Mouse (Mus musculus) embryonic fibroblast, embryonic 13.5 days (primary cell): ENCODE results near the gene Egfem1. TPM values are rescaled to one million over a fixed set of nuclear protein-coding genes. Genes with fewer than 3 reads are reported as not detected.
A peak's percentile ranks its signal among the peaks of the same experiment; 100 is the strongest.

ENCODE experiments used
- H3K27ac ChIP-seq: 2 replicates; pipeline ENCODE4 v1.5.1; 2012; ENCODE audit warnings: low read length, control low read depth, inconsistent platforms; ENCODE audit not compliant: insufficient read depth
- H3K4me1 ChIP-seq: 2 replicates; pipeline ENCODE4 v1.6.1; 2011; ENCODE audit warnings: low read length; ENCODE audit not compliant: control insufficient read depth, insufficient read depth
- H3K4me3 ChIP-seq: 2 replicates; pipeline ENCODE4 v1.5.1; 2011; ENCODE audit warnings: mild to moderate bottlenecking, control low read depth, low read length; ENCODE audit not compliant: insufficient read depth
- CTCF ChIP-seq: IDR thresholded peaks from 2 replicates; pipeline ENCODE4 v1.5.1; 2011; ENCODE audit warnings: mild to moderate bottlenecking, control low read depth, low read length, moderate library complexity, borderline replicate concordance; ENCODE audit not compliant: insufficient read depth
- POLR2A ChIP-seq: IDR thresholded peaks from 2 replicates; pipeline ENCODE4 v1.6.1; 2011; ENCODE audit warnings: low read depth, mild to moderate bottlenecking, control low read depth, low read length, moderate library complexity
- polyA plus RNA-seq: library from polyadenylated mRNA; stranded (reverse); fragments of >200 nt; gene quantifications from 2 replicates; pipeline ENCODE4 v1.2.4, GENCODE M21; 2011; ENCODE audit warnings: low read depth; ENCODE audit not compliant: missing spikeins, insufficient read length

Egfem1 gene
- polyA plus RNA-seq, 1 experiment: not detected

DNA sequence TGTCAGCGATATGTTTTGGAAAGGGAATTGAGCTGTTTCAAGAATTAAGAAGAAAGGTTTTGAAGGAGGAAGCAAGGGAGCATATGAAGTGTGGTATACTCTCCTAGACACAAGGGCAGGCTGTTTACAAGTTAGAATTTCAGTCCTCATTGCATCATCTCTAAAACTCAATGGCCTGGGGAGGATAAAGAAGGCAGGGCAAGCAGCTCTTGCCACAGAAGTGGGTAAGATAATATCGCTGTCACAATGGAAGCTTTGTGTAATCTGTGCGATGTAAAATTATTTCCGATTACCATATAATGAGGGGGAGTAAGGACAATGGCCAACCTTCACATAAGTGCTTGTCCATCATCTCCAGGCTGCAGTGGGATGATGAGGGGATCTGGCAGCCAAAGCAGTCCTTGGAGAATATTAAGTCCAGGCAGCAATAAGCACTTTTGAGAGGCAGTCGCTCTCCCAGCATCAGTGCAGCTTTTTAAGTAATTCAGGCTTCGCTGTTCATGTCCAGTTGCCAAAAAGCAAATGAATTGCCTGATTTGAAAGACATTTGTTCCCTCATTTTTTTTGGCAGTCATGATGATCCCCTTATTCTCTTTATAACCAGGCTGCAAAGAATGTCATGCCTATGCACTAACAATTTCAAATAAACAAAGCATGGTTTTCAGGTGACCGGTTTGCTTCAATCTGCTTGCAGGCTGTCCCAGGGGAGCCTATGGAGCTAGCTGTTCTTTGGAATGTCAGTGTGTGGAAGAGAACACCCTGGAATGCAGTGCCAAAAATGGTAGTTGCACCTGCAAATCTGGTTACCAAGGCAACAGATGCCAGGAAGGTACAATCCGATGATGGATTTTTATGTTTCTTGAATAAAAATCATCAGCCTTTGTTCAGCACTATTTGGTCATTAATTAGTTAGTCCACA is 607.8 kb downstream of the Egfem1 start:
- TF ChIP-seq POLR2A: no peak
- TF ChIP-seq CTCF: no peak
- no peak overlapping the region for H3K4me3 ChIP-seq
- no peak overlapping the region for H3K27ac ChIP-seq
- no peaks in the 10 kb centered on the region for H3K4me1 ChIP-seq

DNA sequence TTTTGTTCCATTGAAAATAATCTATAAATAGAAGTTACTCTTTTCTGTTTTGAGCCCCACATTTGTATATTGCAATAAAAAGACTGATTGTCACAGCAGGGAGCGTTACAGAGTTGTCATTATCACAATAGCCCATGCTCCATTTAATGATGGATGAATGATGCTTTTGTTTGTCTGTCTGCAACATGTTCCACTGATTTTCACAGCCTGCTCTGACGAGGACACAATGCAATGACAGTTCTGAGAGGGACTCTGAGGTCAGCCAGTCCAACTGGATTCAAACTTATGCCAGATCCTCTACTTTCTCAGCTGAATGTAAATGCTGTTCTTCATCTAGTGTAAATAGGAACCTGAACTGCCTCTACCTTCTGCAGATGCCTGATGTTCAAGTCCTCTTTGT is 619.3 kb downstream of the Egfem1 start:
- H3K4me3 ChIP-seq: no peak overlapping the region
- no peak overlapping the region for H3K27ac ChIP-seq
- no peaks in the 10 kb centered on the region for H3K4me1 ChIP-seq
- TF ChIP-seq CTCF (no peak), POLR2A (no peak)

DNA sequence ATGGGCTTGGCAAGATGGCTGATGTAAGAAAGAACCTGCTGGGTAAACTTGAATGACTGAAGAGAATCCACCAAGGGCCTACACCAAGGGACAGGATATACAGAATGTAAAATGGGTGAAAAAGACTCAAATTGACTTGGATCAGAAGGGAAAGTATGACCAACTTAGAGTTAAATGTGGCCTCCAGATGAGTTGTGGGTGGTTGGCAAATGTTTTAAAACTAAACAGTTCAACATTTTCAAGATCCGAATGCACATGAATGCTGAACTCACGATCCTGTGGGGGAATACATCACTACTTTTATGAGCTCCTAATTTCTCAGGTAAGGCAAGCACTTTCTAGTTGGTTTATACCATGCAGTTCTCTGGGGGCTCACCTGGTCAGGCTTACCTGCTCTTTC is 625.0 kb downstream of the Egfem1 start:
- no peak overlapping the region for H3K4me3 ChIP-seq
- TF ChIP-seq POLR2A (no peak), CTCF (no peak)
- H3K27ac ChIP-seq: no peak overlapping the region
- no peaks in the 10 kb centered on the region for H3K4me1 ChIP-seq

DNA sequence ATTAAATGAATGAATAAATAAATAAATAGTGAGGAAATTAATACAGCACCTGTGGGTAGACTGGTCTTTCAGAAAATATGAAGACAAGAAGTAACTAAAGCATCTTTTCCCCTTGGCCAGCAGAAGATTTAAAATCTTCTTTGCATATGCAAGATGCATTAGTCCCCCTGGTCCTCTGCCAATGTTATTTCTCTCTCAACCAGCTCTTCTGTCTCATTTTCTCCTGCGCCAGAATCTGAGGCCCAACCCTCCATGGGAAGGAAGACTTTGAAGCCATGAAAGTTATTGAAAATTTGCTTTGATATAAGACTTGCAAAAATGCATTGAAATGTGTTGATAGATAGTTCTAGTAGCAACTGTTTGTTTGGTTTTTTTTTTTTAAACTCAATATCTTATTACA is 625.6 kb downstream of the Egfem1 start:
- no peak overlapping the region for H3K27ac ChIP-seq
- TF ChIP-seq CTCF (no peak), POLR2A (no peak)
- H3K4me1 ChIP-seq: no peaks in the 10 kb centered on the region
- H3K4me3 ChIP-seq: no peak overlapping the region

DNA sequence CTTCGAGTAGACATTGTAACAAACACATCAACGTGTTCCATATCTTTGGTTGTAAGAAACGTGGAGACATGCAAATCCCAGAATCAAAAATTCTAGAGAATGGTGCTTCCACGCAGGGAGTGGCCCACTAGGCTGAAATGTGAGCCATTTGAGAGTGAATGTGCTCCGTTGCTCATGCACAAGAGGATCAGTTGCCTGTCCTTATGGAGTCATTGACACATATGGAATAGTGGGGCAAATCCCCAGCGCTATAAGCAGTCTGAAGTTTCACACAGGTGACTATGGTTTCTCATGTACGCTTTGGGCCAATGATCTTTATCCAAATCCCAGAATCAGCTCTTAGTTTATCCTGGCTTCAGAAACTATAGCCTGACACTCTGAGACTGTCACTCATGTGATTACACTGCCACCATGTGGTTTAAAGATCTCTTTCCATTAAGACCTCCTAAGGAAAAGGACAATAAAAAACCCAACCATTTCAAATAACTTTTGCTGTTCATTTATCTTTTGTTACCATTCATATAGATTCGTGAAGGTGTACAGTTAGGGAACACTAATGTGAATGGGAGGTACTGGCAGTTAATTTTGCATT is 644.6 kb downstream of the Egfem1 start:
- no peak overlapping the region for H3K4me3 ChIP-seq
- TF ChIP-seq CTCF (no peak), POLR2A (no peak)
- no peak overlapping the region for H3K27ac ChIP-seq
- H3K4me1 ChIP-seq: no peaks in the 10 kb centered on the region

DNA sequence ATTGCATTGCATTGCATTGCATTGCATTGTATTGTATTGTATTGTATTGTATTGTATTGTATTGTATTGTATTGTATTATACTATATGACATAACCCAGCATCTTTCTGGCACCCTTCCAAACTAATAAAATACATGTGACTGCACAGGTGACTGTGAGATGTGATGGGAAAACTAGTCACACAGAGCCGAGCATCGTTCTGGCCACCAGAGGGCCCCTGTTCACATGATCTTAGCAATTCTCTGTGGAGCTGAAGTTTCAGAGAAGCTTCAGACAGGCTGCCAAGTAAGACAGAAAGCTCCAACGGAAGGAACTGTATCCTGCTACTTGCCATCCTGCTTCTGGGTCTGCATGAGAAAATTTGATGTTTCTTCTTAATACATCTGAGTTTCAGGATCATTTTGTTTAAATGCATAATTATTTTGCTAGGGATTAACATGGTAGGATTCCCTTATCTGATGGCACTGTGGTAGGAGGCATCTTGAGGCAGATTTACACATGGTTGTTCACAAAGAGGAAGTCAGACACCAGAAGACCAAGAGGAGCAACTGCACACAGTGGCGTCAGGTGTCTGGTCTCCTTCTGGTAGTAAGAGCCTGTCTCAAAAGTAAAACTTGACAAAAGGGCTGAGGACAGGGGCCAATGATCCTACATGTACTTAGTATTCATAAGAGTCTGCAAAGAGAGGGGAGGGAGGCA is 648.4 kb downstream of the Egfem1 start:
- no peak for TF ChIP-seq POLR2A
- TF ChIP-seq CTCF: peak; percentile 51; the same call in 1 of the 2 replicates
- no peaks in the 10 kb centered on the region for H3K4me1 ChIP-seq
- H3K27ac ChIP-seq: no peak overlapping the region
- no peak overlapping the region for H3K4me3 ChIP-seq

DNA sequence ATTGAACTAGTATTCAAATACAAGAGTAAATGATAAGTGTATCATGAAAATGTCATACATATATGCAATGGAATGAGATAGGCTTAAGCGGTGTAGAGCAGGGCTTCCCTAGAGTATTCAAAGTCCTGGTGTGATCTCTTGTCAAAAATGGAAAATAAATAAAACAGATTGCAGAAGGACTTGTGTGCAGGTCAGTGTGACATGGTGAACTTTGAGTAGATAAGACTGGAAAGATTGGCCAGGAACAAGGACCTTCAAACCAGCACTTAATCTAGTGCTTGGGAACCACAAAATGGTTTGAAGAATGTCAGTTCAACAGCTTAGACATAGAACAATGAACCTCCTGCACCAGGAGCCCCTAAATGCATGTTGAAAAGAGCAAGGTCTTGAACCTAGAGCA is 649.7 kb downstream of the Egfem1 start:
- no peaks in the 10 kb centered on the region for H3K4me1 ChIP-seq
- no peak for TF ChIP-seq CTCF
- no peak for TF ChIP-seq POLR2A
- no peak overlapping the region for H3K27ac ChIP-seq
- H3K4me3 ChIP-seq: no peak overlapping the region

DNA sequence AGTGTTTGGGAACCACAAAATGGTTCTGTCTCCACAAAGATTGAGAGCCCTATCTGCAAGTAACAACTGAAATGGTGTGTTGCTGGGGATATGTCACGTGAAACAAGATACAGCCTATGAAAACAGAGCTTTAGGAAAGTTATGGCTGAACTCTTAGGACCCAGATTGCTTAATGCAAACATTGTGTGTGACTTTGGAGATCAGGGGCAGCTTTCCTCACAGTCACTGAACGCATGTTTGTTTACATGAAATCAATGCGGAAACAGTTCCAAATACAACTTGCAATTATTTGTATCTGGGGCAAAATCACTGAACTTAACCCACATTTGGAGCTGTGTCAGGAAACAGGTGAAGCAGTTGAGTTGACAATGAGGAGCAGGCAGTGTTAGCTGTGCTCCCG is 650.8 kb downstream of the Egfem1 start:
- Histone ChIP-seq H3K4me1 (no peaks in the 10 kb centered on the region), H3K4me3 (no peak overlapping the region), H3K27ac (no peak overlapping the region)
- TF ChIP-seq POLR2A (no peak), CTCF (no peak)

DNA sequence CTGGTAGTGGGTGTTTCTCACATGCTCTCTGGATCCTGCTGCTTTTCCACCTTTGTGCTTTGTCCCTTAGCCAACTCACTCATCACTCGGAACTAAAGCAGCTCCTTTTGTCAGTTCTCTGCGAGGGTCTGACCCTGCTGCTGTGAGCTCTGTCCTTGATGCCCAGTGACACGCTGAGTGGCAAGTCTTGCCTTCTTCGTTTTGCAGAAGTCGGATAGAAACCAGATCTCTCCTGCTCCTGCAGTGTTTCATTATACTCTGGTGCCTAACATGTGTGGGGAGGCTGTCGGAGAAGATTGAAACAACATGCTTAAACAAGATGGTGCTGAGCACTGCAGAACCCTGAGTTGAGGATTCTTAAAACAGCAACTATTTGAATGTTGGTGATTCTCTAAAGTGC is 652.4 kb downstream of the Egfem1 start:
- no peaks in the 10 kb centered on the region for H3K4me1 ChIP-seq
- TF ChIP-seq CTCF: no peak
- no peak for TF ChIP-seq POLR2A
- H3K27ac ChIP-seq: no peak overlapping the region
- no peak overlapping the region for H3K4me3 ChIP-seq

DNA sequence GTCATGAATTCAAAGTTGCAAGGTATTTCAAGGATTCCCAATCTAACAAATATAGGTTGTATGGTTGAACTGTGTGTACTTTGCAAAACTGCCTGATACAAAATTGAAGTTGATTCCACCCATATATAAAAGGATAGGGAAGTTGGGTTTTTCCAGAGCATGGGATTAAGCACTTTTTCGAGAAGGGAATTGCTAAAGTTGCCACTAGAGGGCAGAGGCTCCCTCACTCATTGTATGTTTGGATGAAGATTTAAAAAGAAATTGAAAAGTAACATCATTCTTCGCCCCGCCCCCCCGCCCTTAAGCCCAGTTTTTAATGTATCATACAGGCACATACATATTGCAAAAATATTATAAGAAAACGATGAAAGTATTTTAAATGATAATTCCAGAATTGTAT is 657.5 kb downstream of the Egfem1 start:
- Histone ChIP-seq H3K27ac (no peak overlapping the region), H3K4me1 (peaks cover 4% of the 10 kb centered on the region; the same call in 1 of the 2 replicates), H3K4me3 (no peak overlapping the region)
- TF ChIP-seq CTCF: no peak
- no peak for TF ChIP-seq POLR2A

Other genes starting within 250 kb of the Egfem1 start
- gene Gm1527, start 189.4 kb upstream of the Egfem1 start, polyA plus RNA-seq: not detected in 2 replicates